Mouse (Mus musculus) limb, embryonic 14.5 days (tissue): Measurements from ENCODE around the gene Slc2a5. TPM values are rescaled to one million over a fixed set of nuclear protein-coding genes. Genes with fewer than 3 reads are reported as not detected.

Experiments used
- ATAC-seq: fragments of 200-750 bp; cut with Nextera tagmentation; 2 replicates; pipeline ENCODE4 v1.8.0; 2017; ENCODE audit warnings: low read depth, moderate number of reproducible peaks, moderate TSS enrichment; ENCODE audit not compliant: low FRiP score
- DNase-seq: peaks from one replicate; pipeline ENCODE4 v3.0.0-alpha.2; 2015; ENCODE audit warnings: low spot score
- H3K27ac ChIP-seq: fragments of 300-500 bp; sonication (generic); replicated peaks from 2 replicates; pipeline ENCODE4 v1.5.1; 2014; ENCODE audit warnings: low read depth, mild to moderate bottlenecking, low read length, moderate library complexity, mixed read lengths
- H3K27me3 ChIP-seq: fragments of 300-500 bp; sonication (generic); 2 replicates; pipeline ENCODE4 v1.6.1; 2014; ENCODE audit warnings: low read length, mixed read lengths; ENCODE audit not compliant: control insufficient read depth, insufficient read depth
- H3K36me3 ChIP-seq: fragments of 300-500 bp; sonication (generic); 2 replicates; pipeline ENCODE4 v1.6.1; 2014; ENCODE audit warnings: mild to moderate bottlenecking, low read length, moderate library complexity, mixed read lengths; ENCODE audit not compliant: control insufficient read depth, insufficient read depth
- H3K4me1 ChIP-seq: fragments of 300-500 bp; sonication (generic); 2 replicates; pipeline ENCODE4 v1.6.1; 2014; ENCODE audit warnings: antibody characterized with exemption, low read length, mixed read lengths; ENCODE audit not compliant: control insufficient read depth, insufficient read depth
- H3K4me2 ChIP-seq: fragments of 300-500 bp; sonication (generic); replicated peaks from 2 replicates; pipeline ENCODE4 v1.6.1; 2014; ENCODE audit warnings: low read depth, mild to moderate bottlenecking, low read length, moderate library complexity; ENCODE audit not compliant: severe bottlenecking
- H3K4me3 ChIP-seq: fragments of 300-500 bp; sonication (generic); replicated peaks from 2 replicates; pipeline ENCODE4 v1.5.1; 2014; ENCODE audit warnings: low read length
- H3K9ac ChIP-seq: fragments of 300-500 bp; sonication (generic); 2 replicates; pipeline ENCODE4 v1.6.1; 2014; ENCODE audit warnings: mild to moderate bottlenecking, low read depth, low read length, moderate library complexity; ENCODE audit not compliant: severe bottlenecking
- H3K9me3 ChIP-seq: fragments of 300-500 bp; sonication (generic); 2 replicates; pipeline ENCODE4 v1.6.1; 2016; ENCODE audit warnings: low read length; ENCODE audit not compliant: control insufficient read depth
- POLR2A ChIP-seq: fragments of 200-500 bp; IDR thresholded peaks from 2 replicates; pipeline ENCODE4 v1.8.0; 2012; ENCODE audit warnings: inconsistent platforms, mild to moderate bottlenecking, moderate library complexity, borderline replicate concordance; ENCODE audit not compliant: insufficient read depth, insufficient read length; ENCODE audit errors: extremely low read depth
- WGBS: fragments of 180-500 bp; shearing (Covaris S2); extraction: QIAGEN DNeasy Blood & Tissue Kit; methylation state at CpG from one replicate; pipeline ENCODE4 v1.1.7; 2014; 5-methylcytosine and 5-hydroxymethylcytosine counted together
- polyA plus RNA-seq, 2 experiments: library from polyadenylated mRNA; depleted of rRNA in 1 of 2; stranded (reverse) in 1 of 2; unstranded in 1 of 2; fragments of >200 nt; fragmentation: Nextera tagmentation in 1 of 2; extraction: Ambion mirVana in 1 of 2; gene quantifications; 2 replicates each; pipeline versions ENCODE4 v1.2.1 to v1.2.3; 2012 to 2014

The Slc2a5 gene
- polyA plus RNA-seq, 2 experiments = 2.2 to 2.6 TPM

- H3K9me3 ChIP-seq = no peaks in the 10 kb centered on the region
- ATAC-seq = no peak
- no peak overlapping the region for H3K27ac ChIP-seq
- no peaks in the 10 kb centered on the region for H3K4me1 ChIP-seq
- no peak overlapping the region for H3K4me2 ChIP-seq
- 87% methylated on average over 4 of the region's 4 CpGs for WGBS
- H3K4me3 ChIP-seq = no peak overlapping the region
- no peak for DNase-seq
- H3K27me3 ChIP-seq = no peaks in the 10 kb centered on the region
- TF ChIP-seq POLR2A = no peak
- H3K36me3 ChIP-seq = no peaks in the 10 kb centered on the region
- H3K9ac ChIP-seq = no peak overlapping the region
These were observed 36.2 kb downstream of the Slc2a5 start for GRCm38 (mm10) chr4:150155301-150155700.

- DNase-seq (no peak), ATAC-seq (no peak)
- no peak overlapping the region for H3K9ac ChIP-seq
- H3K4me1 ChIP-seq = no peaks in the 10 kb centered on the region
- H3K4me2 ChIP-seq = no peak overlapping the region
- no peaks in the 10 kb centered on the region for H3K27me3 ChIP-seq
- H3K27ac ChIP-seq = no peak overlapping the region
- no peaks in the 10 kb centered on the region for H3K36me3 ChIP-seq
- no peaks in the 10 kb centered on the region for H3K9me3 ChIP-seq
- H3K4me3 ChIP-seq = no peak overlapping the region
- TF ChIP-seq POLR2A = no peak
- 82% methylated on average over 4 of the region's 4 CpGs for WGBS
These were observed 36.6 kb downstream of the Slc2a5 start for GRCm38 (mm10) chr4:150155731-150156130.

- Histone ChIP-seq H3K4me1 (no peaks in the 10 kb centered on the region), H3K36me3 (no peaks in the 10 kb centered on the region), H3K4me3 (no peak overlapping the region), H3K9me3 (no peaks in the 10 kb centered on the region), H3K9ac (no peak overlapping the region), H3K27me3 (no peaks in the 10 kb centered on the region), H3K27ac (no peak overlapping the region), H3K4me2 (no peak overlapping the region)
- DNase-seq = no peak
- TF ChIP-seq POLR2A = no peak
- 76% methylated on average over 14 of the region's 14 CpGs for WGBS
- ATAC-seq = no peak
These were observed 38.3 kb downstream of the Slc2a5 start for GRCm38 (mm10) chr4:150157348-150157882.

GRCm38 (mm10) chr4:150159458-150159857 is 40.4 kb downstream of the Slc2a5 start:
- no peak for ATAC-seq
- Histone ChIP-seq H3K4me3 (no peak overlapping the region), H3K27me3 (no peaks in the 10 kb centered on the region), H3K27ac (no peak overlapping the region), H3K4me2 (no peak overlapping the region), H3K9me3 (no peaks in the 10 kb centered on the region), H3K9ac (no peak overlapping the region), H3K4me1 (no peaks in the 10 kb centered on the region), H3K36me3 (no peaks in the 10 kb centered on the region)
- no peak for DNase-seq
- 84% methylated on average over 2 of the region's 2 CpGs for WGBS
- TF ChIP-seq POLR2A = no peak

- H3K9me3 ChIP-seq = no peaks in the 10 kb centered on the region
- H3K9ac ChIP-seq = no peak overlapping the region
- H3K4me1 ChIP-seq = no peaks in the 10 kb centered on the region
- ATAC-seq = no peak
- H3K27me3 ChIP-seq = no peaks in the 10 kb centered on the region
- H3K4me2 ChIP-seq = no peak overlapping the region
- H3K4me3 ChIP-seq = no peak overlapping the region
- no peak for TF ChIP-seq POLR2A
- no peaks in the 10 kb centered on the region for H3K36me3 ChIP-seq
- H3K27ac ChIP-seq = no peak overlapping the region
- WGBS = 75% methylated on average over 13 of the region's 13 CpGs
- no peak for DNase-seq
These were observed 43.6 kb downstream of the Slc2a5 start for GRCm38 (mm10) chr4:150162561-150163169.
